Mouse (Mus musculus): ENCODE data around the gene Gpx3.
"Not testable (repeated sequence)": the region's sequence is repeated elsewhere in the genome, so short reads cannot be mapped to it uniquely, and the experiment has no call there.

The Gpx3 gene

DNA sequence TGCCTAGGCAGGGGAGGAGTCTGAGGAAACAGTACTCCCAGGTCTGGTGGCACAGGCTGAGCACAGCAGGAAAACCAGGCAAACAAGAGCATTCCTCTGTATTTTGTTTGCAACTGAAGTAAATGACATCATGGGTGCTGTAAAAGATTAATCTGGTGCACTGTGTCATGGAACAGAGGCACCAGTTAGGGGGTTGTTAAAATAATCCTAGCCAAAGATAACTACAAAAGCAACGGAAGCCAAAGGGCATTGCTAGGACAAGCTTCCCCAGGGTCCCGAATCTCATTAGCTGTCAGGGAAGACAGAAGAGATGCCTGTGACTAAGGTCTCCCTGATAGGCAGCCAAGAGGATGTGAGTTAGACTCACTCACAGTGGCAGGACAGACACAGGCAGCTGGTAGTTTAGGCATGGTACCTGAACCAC lies 21.2 kb upstream of the Gpx3 start:
- DNase-seq (ENCODE audit: low spot score in 2 of 2), result no peak

GRCm38 (mm10) chr11:54882671-54883070 lies 19.6 kb upstream of the Gpx3 start:
- no peak for DNase-seq (ENCODE audit: low spot score in 2 of 2)

- peak; percentile 23 to 51 for DNase-seq (ENCODE audit: low spot score in 2 of 2)
Measured at GRCm38 (mm10) chr11:54884197-54884828, 17.9 kb upstream of the Gpx3 start.

- peak; percentile 41 to 44 for DNase-seq (ENCODE audit: low spot score in 2 of 2)
Measured at GRCm38 (mm10) chr11:54884937-54885336, 17.3 kb upstream of the Gpx3 start.

DNA sequence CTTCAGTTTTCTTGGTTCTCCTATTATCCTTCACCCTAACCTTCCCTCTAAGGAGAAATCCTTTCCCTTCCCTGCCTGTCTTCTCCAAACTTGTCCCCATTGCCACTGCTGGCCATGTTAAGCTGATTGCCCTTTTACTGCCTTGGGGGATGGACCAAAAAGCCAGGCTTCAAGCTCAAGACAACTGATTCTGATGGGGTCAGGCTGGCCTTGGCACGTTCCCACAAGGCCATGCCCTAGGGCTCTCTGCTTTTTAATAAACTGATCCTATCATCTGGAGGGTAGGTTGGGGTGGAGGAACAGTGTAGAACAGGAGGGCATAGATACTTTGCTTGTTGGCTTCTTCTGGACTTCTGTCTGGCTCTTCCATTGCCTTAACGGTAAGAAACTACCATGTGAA lies 16.8 kb upstream of the Gpx3 start:
- no peak for DNase-seq (ENCODE audit: low spot score in 2 of 2)

DNA sequence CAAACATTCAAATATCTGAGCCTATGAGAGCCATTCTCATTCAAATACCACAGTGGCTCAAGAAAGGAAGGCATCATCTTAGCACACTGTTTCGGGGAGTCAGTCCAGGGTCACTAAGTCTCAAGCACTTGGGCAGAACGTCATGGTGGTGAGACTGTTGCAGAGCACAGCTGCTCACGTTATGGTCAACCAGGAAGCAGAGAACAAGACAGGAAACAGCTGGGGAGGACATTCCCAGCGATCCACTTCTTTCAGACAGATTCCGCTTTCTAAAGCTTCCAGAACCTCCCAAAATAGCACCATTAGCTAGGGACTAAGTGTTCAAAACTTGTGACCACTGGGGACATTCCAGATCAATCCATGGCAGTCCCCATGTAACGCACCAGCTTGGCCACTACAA lies 14.3 kb upstream of the Gpx3 start:
- no peak for DNase-seq (ENCODE audit: low spot score in 2 of 2)

GRCm38 (mm10) chr11:54891341-54891740 lies 10.9 kb upstream of the Gpx3 start:
- DNase-seq (ENCODE audit: low spot score in 2 of 2), result no peak

DNA sequence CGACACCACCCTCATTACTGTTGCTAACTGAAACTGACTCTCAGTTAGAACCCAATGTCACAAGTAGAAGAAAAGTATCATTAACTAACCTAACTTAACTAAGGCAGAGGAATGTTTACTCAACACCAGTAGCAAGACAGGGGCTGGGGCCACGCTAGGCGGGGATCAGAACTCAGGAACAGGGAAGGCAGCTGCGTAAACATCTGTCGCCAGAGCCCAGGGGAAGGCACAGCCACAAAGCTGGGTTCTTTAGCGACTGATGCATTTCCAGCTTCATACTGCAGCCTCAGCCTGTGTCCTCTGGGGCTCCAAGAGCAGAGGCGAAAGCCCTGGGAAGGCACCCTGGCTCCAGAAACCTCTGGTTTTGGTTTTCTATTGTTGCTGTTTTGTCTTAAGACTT lies 10.2 kb upstream of the Gpx3 start:
- no peak for DNase-seq (ENCODE audit: low spot score in 2 of 2)

- DNase-seq (ENCODE audit: low spot score in 2 of 2), result no peak
Measured at GRCm38 (mm10) chr11:54894589-54894988, 7.7 kb upstream of the Gpx3 start.

DNA sequence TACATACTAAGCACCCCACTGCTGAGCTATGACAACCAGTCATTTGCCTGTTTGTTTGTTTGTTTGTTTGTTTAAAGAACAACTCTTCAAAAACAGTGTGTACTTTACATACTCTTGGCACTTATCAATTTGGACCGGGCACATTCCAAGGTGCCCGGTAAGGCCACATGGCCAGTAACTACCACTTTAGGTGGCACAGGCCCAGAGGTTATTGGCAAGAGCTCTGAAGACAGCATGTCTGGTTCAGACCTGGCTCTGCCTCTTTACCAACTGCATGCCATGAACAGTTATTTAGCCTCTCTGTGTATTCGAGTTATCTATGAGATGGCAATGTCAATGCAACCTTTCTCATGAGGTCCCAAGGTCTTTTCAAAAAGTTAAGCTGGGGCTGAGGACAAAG lies 5.6 kb upstream of the Gpx3 start:
- not testable (repeated sequence) for DNase-seq (ENCODE audit: low spot score in 2 of 2)

- no peak for DNase-seq (ENCODE audit: low spot score in 2 of 2)
Measured at GRCm38 (mm10) chr11:54897470-54897869, 4.8 kb upstream of the Gpx3 start.

DNA sequence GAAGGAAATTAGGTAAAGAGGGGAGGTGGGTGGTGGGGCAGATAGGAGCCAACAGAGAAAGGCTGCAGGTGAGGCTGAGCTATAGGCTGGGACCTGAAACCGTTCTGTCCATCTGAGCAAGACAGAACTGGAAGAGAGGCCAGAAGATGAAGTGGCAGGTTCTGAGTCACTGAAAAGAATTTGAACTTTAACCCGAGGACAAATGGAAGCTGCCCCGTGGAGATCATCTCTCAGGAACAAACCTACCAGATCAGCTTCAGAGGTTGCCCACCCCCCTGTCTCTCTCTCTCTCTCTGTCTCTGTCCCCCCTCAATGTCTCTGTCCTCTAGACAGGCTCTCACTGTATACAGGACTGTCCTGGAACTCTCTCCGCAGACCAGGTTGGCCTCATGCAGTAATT lies 2.6 kb upstream of the Gpx3 start:
- no peak for DNase-seq (ENCODE audit: low spot score in 2 of 2)

DNA sequence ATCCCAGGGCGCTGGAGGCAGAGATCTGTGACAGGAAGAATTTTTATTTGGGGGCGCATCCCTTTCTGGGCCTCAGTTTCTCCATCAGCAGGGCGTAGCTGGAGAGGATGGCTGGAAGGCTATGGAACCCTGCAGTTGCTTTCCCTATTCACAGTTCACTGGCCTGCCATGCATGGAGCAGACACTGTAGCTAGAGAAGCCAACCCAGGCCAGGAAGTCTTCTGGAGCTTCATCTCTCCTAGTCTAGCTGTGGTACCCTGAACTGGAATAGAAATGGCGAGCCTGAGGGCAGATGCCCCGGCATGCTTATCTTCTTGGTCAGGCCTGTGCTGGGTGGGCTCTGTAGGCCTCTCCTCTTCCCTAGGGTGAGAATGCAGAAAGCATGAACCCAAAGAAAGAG lies 1.1 kb downstream of the Gpx3 start:
- no peak for DNase-seq (ENCODE audit: low spot score in 2 of 2)

- no peak for DNase-seq (ENCODE audit: low spot score in 2 of 2)
Measured at GRCm38 (mm10) chr11:54903940-54904706, 1.9 kb downstream of the Gpx3 start.

GRCm38 (mm10) chr11:54905086-54905485 lies 2.8 kb downstream of the Gpx3 start:
- no peak for DNase-seq (ENCODE audit: low spot score in 2 of 2)

DNA sequence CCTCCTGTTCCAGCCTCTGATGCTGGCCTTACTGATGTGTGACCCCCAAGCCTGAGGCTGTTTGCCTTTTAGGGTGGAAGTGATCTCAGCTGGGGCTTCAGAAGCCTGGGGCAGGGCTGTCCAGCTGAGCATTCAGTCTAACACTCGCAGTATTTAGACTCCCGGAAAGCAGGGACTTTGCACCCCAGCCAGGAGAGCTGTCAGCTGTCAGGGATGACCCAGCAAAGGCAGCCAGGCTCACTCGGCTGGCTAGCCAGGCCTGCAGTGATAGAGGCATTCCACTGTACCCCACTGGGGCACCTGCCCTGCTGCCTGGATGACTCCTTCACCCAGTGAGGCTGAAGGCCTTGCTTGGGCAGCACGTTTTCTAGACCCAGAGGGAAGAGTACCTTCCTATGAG lies 3.7 kb downstream of the Gpx3 start:
- no peak for DNase-seq (ENCODE audit: low spot score in 2 of 2)

- no peak for DNase-seq (ENCODE audit: low spot score in 2 of 2)
Measured at GRCm38 (mm10) chr11:54906466-54906865, 4.2 kb downstream of the Gpx3 start.

- DNase-seq (ENCODE audit: low spot score in 2 of 2), result no peak
Measured at GRCm38 (mm10) chr11:54907259-54907658, 5.0 kb downstream of the Gpx3 start.

DNA sequence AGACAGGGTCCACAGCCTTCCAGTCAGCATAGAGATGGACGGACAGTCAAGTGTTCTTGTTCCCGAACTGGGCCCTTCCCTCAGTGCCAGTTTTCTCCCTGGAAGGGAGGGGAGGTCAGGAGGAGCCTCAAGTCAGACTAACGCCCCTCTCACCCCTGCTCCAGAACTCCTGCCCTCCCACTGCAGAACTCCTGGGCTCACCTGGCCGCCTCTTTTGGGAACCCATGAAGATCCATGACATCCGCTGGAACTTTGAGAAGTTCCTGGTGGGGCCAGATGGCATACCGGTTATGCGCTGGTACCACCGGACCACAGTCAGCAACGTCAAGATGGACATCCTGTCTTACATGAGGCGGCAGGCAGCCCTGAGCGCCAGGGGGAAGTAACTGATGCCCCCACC lies 7.0 kb downstream of the Gpx3 start:
- no peak for DNase-seq (ENCODE audit: low spot score in 2 of 2)

DNA sequence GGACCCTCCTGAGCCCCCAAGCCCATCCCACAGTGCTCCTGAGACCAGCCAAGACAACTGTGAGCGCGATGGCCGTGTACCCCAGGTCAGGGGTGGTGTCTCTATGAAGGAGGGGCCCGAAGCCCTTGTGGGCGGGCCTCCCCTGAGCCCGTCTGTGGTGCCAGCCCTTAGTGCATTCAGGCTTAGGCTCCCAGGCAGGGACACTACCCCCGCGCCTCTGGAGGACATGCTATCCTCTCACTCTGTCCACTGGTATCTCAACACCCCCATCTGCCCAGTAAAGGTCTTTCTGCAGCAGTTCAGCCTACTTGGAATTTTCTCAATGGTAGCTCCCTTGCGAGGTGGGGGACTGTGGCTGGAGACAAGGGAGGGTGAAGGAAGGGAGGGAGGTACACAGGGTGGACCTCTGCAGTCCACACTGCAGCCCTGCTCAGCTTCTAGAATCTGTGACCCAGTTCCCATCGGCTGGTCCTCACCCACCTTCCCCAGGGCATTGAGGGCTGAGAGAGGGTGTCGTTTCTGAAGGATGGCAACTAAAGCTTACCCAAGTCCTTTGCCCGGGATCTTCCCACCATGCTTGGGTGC lies 7.9 kb downstream of the Gpx3 start:
- no peak for DNase-seq (ENCODE audit: low spot score in 2 of 2)

- no peak for DNase-seq (ENCODE audit: low spot score in 2 of 2)
Measured at GRCm38 (mm10) chr11:54911201-54911600, 8.9 kb downstream of the Gpx3 start.

- no peak for DNase-seq (ENCODE audit: low spot score in 2 of 2)
Measured at GRCm38 (mm10) chr11:54911671-54912502, 9.6 kb downstream of the Gpx3 start.

All from spleen, postnatal 36 days (tissue).